Mouse (Mus musculus) kidney, embryonic 16.5 days (tissue): ENCODE measurements around the gene Ablim2. TPM values are rescaled to one million over a fixed set of nuclear protein-coding genes. Genes with fewer than 3 reads are reported as not detected.

Experiments used
- ATAC-seq: fragments of 200-750 bp; cut with Nextera tagmentation; 2 replicates; pipeline ENCODE4 v1.8.0; 2017; ENCODE audit warnings: moderate TSS enrichment; ENCODE audit not compliant: low FRiP score, low TSS enrichment
- H3K27ac ChIP-seq: fragments of 300-500 bp; sonication (generic); 2 replicates; pipeline ENCODE4 v1.5.1; 2014; ENCODE audit warnings: low read length
- H3K27me3 ChIP-seq: fragments of 300-500 bp; sonication (generic); 2 replicates; pipeline ENCODE4 v1.6.1; 2014; ENCODE audit warnings: low read length, control low read depth, mixed read lengths; ENCODE audit not compliant: insufficient read depth
- H3K36me3 ChIP-seq: fragments of 300-500 bp; sonication (generic); 2 replicates; pipeline ENCODE4 v1.6.1; 2014; ENCODE audit warnings: low read length, control low read depth, mixed read lengths; ENCODE audit not compliant: insufficient read depth
- H3K4me1 ChIP-seq: fragments of 300-500 bp; sonication (generic); 2 replicates; pipeline ENCODE4 v1.6.1; 2014; ENCODE audit warnings: low read length, control low read depth, mixed read lengths; ENCODE audit not compliant: insufficient read depth
- H3K4me2 ChIP-seq: fragments of 300-500 bp; sonication (generic); replicated peaks from 2 replicates; pipeline ENCODE4 v1.6.1; 2014; ENCODE audit warnings: low read depth, low read length
- H3K4me3 ChIP-seq: fragments of 300-500 bp; sonication (generic); 2 replicates; pipeline ENCODE4 v1.5.1; 2014; ENCODE audit warnings: mild to moderate bottlenecking, low read length
- H3K9ac ChIP-seq: fragments of 300-500 bp; sonication (generic); replicated peaks from 2 replicates; pipeline ENCODE4 v1.6.1; 2014; ENCODE audit warnings: low read length
- H3K9me3 ChIP-seq: fragments of 300-500 bp; sonication (generic); 2 replicates; pipeline ENCODE4 v1.6.1; 2016; ENCODE audit warnings: low read length, control low read depth
- WGBS: fragments of 180-500 bp; shearing (Covaris S2); extraction: QIAGEN DNeasy Blood & Tissue Kit; methylation state at CpG from one replicate; pipeline ENCODE4 v1.1.7; 2014; 5-methylcytosine and 5-hydroxymethylcytosine counted together
- polyA plus RNA-seq: library from polyadenylated mRNA; unstranded; fragments of >200 nt; fragmentation: Nextera tagmentation; extraction: Ambion mirVana; gene quantifications from 2 replicates; pipeline ENCODE4 v1.2.1, GENCODE M21; 2015

Gene Ablim2
- polyA plus RNA-seq, 1 experiment from 2014 or later = 2.8 TPM

DNA sequence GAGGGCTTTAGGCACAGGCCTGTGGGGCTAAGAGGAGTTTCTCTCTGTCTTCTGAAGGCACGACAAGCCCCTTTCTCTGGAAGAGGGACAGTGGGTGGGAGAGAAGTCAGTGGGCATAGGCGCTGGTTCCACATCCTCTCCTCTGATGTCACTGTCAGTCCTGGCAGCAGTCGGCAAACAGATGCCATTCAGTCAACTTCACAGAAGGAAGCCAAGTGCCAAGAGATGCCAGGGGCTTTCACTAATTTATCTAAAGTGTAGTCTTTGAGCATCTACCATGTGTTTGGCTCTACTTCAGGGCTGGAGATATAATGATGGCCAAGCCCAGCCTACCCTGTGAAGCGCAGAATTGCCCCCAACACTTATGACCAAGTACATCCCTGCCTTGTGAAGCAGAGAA lies 95.8 kb downstream of the Ablim2 start:
- Histone ChIP-seq H3K4me1 (no peaks in the 10 kb centered on the region), H3K36me3 (no peaks in the 10 kb centered on the region), H3K9me3 (no peaks in the 10 kb centered on the region), H3K4me3 (no peak overlapping the region), H3K27me3 (no peaks in the 10 kb centered on the region), H3K27ac (no peak overlapping the region), H3K9ac (no peak overlapping the region), H3K4me2 (no peak overlapping the region)
- WGBS = 93% methylated on average over 4 of the region's 4 CpGs
- ATAC-seq = no peak

DNA sequence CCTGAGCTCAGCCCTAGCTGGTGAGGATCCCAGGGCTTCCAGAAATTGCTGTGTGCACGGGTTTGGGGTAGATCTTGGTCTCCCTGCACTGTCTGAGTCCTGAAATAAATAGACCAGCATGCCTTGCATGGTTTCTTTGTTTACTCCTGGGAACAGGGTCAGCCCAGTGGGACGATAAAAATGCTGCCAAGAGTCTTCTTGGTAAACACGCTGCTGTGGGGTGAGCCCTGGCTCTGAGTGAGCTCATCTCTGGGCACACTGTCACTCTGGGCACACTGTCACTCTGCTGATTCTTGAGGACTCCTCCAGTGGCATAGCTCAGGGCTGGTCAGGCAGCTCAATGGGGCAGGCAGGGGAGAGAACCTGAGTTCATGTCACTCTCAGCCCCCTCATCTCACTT lies 98.6 kb downstream of the Ablim2 start:
- 59% methylated on average over 3 of the region's 3 CpGs for WGBS
- Histone ChIP-seq H3K27me3 (no peaks in the 10 kb centered on the region), H3K27ac (no peak overlapping the region), H3K36me3 (no peaks in the 10 kb centered on the region), H3K4me1 (no peaks in the 10 kb centered on the region), H3K4me2 (no peak overlapping the region), H3K4me3 (no peak overlapping the region), H3K9me3 (no peaks in the 10 kb centered on the region), H3K9ac (no peak overlapping the region)
- ATAC-seq = no peak

DNA sequence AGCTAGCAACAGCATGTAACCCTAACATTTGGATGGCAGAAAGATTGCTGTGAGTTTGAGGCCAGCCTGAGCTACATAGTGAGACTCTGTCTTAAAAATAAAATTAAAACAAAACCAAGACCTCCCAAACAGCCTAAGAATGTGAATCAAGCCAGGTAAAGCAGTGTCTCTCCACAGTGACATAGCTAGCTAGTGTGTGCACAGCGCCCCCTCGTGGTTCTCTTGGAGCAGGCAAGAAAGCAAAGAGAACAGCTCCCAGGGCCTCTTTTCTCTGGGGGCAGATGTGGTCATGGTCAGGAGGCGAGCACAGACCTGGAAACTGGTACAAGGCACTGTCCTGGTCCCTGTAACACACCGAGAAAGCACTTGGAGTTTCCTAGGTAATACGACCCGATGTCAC lies 100.4 kb downstream of the Ablim2 start:
- Histone ChIP-seq H3K27ac (no peak overlapping the region), H3K4me2 (no peak overlapping the region), H3K9me3 (no peaks in the 10 kb centered on the region), H3K36me3 (no peaks in the 10 kb centered on the region), H3K9ac (no peak overlapping the region), H3K27me3 (no peaks in the 10 kb centered on the region), H3K4me3 (no peak overlapping the region), H3K4me1 (no peaks in the 10 kb centered on the region)
- no peak for ATAC-seq
- 14% methylated on average over 6 of the region's 6 CpGs for WGBS

DNA sequence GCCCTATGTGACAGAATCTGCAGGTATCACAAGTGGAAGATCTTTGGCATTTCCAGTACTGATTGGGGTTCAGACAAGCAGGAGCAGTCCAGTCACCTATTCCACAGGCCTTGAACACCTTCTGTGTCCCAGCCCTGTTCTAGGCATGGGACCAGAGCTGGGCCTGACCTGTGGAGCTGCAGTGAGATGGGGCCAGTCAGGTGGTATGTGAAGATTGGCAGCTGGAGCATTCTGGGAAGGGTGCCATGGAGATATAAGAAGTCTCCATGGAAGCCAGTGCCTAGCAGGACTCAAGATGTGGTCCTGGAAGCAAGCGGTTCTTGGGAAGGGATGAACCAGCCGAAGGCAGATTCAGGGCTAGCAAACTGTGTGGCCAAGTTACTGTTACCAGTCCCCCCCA lies 103.8 kb downstream of the Ablim2 start:
- no peaks in the 10 kb centered on the region for H3K9me3 ChIP-seq
- no peak overlapping the region for H3K4me2 ChIP-seq
- no peaks in the 10 kb centered on the region for H3K4me1 ChIP-seq
- no peak overlapping the region for H3K9ac ChIP-seq
- no peak for ATAC-seq
- H3K4me3 ChIP-seq = no peak overlapping the region
- H3K27me3 ChIP-seq = no peaks in the 10 kb centered on the region
- WGBS = 98% methylated on average over 2 of the region's 2 CpGs
- no peaks in the 10 kb centered on the region for H3K36me3 ChIP-seq
- H3K27ac ChIP-seq = no peak overlapping the region

DNA sequence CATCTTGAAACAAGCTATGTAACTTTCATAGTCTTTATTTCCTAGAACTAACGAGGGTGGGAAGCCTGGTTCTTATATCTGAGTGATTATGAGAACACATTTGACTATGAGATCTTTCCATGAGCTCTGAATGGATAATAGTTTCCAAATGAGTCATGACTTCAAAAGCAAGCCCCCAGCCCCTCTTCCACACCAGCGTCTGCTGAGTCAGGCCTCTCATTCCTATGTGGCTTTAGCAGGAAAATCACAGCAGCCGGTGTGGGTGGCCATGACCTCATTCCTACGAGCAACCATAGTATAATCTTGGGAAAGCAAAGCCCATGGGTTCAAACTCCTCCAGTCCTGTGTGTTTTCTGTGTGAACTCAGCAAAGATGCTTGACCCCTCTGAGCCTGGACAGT lies 112.3 kb downstream of the Ablim2 start:
- Histone ChIP-seq H3K4me1 (0 out of 2 replicates have a peak, but pooled peaks cover 3% of the 10 kb centered on the region), H3K27ac (no peak overlapping the region), H3K4me2 (no peak overlapping the region), H3K9me3 (no peaks in the 10 kb centered on the region), H3K36me3 (no peaks in the 10 kb centered on the region), H3K27me3 (no peaks in the 10 kb centered on the region), H3K9ac (no peak overlapping the region), H3K4me3 (no peak overlapping the region)
- no peak for ATAC-seq
- WGBS = 72% methylated on average over 4 of the region's 4 CpGs

DNA sequence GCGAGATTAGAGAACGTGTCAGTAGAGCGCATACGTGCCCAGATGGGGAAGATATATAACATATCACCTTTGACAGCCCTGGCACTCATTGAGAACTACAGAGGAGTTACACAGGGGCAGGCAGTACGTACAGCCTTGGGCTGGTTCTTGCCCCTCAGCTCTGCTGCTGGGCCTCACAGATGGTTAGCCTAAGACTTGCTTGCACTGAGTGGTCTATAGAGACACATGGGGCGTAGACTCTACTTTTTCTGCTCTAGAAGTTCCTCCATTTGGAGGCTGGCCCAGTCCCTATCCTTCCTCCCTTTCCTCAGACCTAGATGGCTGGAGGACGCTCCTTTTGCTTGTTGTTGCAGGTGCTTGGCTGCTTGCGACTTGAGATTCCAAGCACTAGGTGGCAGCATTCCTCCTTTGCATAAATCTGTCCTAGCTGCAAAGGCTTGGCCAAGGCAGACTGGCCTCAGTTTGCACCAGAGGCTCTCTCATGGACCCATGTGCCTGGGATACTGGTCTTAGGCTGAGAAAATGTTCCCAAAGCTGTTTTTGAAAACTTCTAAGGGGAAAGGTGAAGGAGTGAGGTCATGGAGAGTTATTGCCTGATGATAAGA lies 112.8 kb downstream of the Ablim2 start:
- Histone ChIP-seq H3K27ac (no peak overlapping the region), H3K9ac (no peak overlapping the region), H3K27me3 (no peaks in the 10 kb centered on the region), H3K4me3 (no peak overlapping the region), H3K9me3 (no peaks in the 10 kb centered on the region), H3K4me2 (no peak overlapping the region), H3K36me3 (no peaks in the 10 kb centered on the region), H3K4me1 (0 out of 2 replicates have a peak, but pooled peaks cover 3% of the 10 kb centered on the region)
- 51% methylated on average over 8 of the region's 8 CpGs for WGBS
- ATAC-seq = peak; percentile 70

DNA sequence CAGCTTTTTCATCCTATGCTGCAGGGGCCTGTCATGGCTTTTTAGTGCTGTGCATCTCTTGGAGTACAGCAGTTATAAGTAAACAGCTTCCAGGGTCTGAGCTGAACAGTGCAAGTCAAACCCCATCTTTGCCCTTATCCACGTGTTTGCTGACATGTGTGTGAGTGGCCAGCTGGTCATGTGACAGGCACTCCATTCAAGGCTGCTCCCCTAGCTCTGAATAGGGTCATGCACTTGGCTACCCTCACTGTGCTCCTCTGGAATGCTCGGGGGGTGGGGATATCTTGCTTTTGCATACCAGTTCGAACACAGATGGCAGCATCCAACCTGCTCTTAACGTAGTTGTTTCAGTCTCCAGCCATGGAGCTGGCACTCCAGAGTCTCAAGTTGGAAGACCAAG lies 115.7 kb downstream of the Ablim2 start:
- no peak overlapping the region for H3K27ac ChIP-seq
- H3K4me3 ChIP-seq = no peak overlapping the region
- H3K4me1 ChIP-seq = 0 out of 2 replicates have a peak, but pooled peaks cover 3% of the 10 kb centered on the region
- H3K4me2 ChIP-seq = no peak overlapping the region
- no peaks in the 10 kb centered on the region for H3K9me3 ChIP-seq
- H3K27me3 ChIP-seq = no peaks in the 10 kb centered on the region
- 40% methylated on average over 4 of the region's 4 CpGs for WGBS
- no peaks in the 10 kb centered on the region for H3K36me3 ChIP-seq
- H3K9ac ChIP-seq = no peak overlapping the region
- no peak for ATAC-seq

DNA sequence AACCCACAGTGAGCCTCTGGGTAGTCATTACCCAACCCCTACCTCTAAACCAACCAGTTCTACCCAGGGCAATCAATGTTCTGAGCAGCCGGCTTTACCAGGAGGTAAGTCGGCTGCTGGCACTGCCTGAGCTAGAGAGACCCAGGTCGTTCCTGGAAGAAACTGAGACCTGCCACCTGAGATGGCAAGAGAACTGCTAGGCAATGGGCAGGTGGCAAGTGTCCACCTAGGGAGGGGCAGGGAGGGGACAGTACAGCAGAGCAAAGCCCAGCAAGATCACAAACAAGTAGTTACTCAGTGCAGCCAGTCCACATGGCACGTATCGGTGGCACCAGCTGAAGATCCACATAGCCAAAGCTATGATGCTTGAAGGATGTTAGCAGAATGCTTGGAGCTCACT lies 118.6 kb downstream of the Ablim2 start:
- WGBS = 84% methylated on average over 5 of the region's 5 CpGs
- no peak overlapping the region for H3K4me2 ChIP-seq
- no peaks in the 10 kb centered on the region for H3K27me3 ChIP-seq
- H3K4me3 ChIP-seq = no peak overlapping the region
- H3K36me3 ChIP-seq = no peaks in the 10 kb centered on the region
- H3K9ac ChIP-seq = no peak overlapping the region
- no peak overlapping the region for H3K27ac ChIP-seq
- H3K9me3 ChIP-seq = no peaks in the 10 kb centered on the region
- no peak for ATAC-seq
- 0 out of 2 replicates have a peak, but pooled peaks cover 3% of the 10 kb centered on the region for H3K4me1 ChIP-seq

DNA sequence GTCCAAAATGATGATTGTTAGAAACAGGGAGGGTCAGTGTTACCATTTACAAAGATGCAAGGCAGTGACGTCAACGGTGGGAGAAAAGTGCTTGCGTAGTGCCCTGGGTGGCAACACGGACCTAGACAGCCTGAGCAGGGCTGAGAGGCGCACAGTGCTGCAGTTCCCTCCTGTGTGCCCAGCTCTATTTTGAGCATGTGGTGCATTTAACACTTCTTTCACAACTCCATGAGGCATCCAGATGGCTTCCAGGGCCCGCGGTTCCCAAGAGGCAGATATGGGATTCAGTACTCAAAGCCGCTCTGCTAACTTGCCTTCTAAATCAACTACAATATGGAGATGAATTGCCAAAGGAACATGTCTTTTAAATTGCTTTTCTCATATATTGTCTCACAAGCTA lies 121.5 kb downstream of the Ablim2 start:
- WGBS = 93% methylated on average over 8 of the region's 8 CpGs
- Histone ChIP-seq H3K4me2 (no peak overlapping the region), H3K9me3 (no peaks in the 10 kb centered on the region), H3K4me1 (no peaks in the 10 kb centered on the region), H3K4me3 (no peak overlapping the region), H3K9ac (no peak overlapping the region), H3K27ac (no peak overlapping the region), H3K36me3 (no peaks in the 10 kb centered on the region), H3K27me3 (no peaks in the 10 kb centered on the region)
- ATAC-seq = no peak

DNA sequence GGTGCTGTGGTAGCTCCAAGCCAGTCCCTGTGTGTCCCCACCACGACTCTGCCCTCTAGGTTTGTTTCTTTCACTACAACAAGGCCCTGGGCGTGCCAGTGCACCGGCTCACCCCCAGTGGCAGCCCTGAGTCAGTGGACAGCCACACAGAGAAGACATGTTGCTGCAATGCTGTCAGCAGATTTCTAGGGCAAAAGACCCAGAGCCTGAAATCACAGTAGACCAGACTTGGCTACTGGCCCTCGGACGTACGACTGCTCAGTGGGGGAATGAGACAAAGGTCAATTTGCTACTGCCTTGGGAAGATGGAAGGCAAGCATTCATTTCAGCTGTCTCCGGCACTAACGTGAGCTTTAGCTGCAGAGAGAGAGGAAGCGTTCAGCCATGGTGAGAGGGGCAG lies 124.7 kb downstream of the Ablim2 start:
- H3K9ac ChIP-seq = no peak overlapping the region
- H3K4me1 ChIP-seq = no peaks in the 10 kb centered on the region
- H3K4me3 ChIP-seq = no peak overlapping the region
- H3K4me2 ChIP-seq = no peak overlapping the region
- no peaks in the 10 kb centered on the region for H3K9me3 ChIP-seq
- H3K36me3 ChIP-seq = no peaks in the 10 kb centered on the region
- H3K27ac ChIP-seq = no peak overlapping the region
- no peak for ATAC-seq
- 34% methylated on average over 9 of the region's 9 CpGs for WGBS
- no peaks in the 10 kb centered on the region for H3K27me3 ChIP-seq
